Mouse (Mus musculus): Measurements from ENCODE around the gene Apopt1. TPM values are rescaled to one million over a fixed set of nuclear protein-coding genes. Genes with fewer than 3 reads are reported as not detected.

Apopt1 gene
- polyA plus RNA-seq, 1 experiment from 2014 or later = 51.0 TPM

DNA sequence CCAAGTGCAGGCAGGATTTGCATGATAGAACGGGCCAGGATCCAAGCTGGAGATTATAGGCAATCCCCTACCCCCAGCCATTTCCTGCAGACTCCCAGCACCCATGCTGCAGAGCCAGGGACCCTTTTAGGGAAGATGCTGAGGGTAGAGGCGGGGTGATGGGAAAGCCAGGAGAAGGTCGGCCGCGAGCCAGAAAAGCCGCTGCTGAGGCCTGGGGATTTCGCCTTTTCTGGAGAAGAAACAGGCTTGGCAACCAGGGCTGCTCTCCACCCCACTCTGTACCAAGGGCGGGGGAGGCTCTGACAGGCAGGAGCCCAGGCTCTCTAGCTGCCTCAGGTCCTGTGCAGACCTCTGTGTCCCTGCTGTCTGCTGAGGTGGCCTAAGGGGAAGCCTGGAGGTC, 31.8 kb upstream of the Apopt1 start:
- peaks cover 17% of the 10 kb centered on the region for H3K36me3 ChIP-seq (ENCODE audit: control insufficient read depth, insufficient read depth, low read length)
- H3K4me3 ChIP-seq (ENCODE audit: control insufficient read depth in 1 of 2, insufficient read depth in 1 of 2, low read depth in 1 of 2, low read length in 2 of 2) = no peak overlapping the region
- no peak for ATAC-seq (ENCODE audit: insufficient number of reproducible peaks, insufficient read depth, low FRiP score, low read depth)
- H3K27me3 ChIP-seq (ENCODE audit: control insufficient read depth, insufficient read depth, low read length) = no peaks in the 10 kb centered on the region
- H3K4me2 ChIP-seq (ENCODE audit: low read length) = no peak overlapping the region
- H3K27ac ChIP-seq (replicated peaks in 1 of 2; ENCODE audit: control insufficient read depth in 1 of 2, insufficient read depth in 1 of 2, low read depth in 2 of 2, low read length in 2 of 2) = peak overlapping the region; percentile 39 to 94; a peak in 3 of 4 replicates
- WGBS = 80% methylated on average over 8 of the region's 8 CpGs
- peaks cover 30 to 48% of the 10 kb centered on the region in 2 experiments for H3K4me1 ChIP-seq (ENCODE audit: control insufficient read depth in 2 of 2, insufficient read depth in 2 of 2, low read length in 2 of 2)
- H3K9me3 ChIP-seq (ENCODE audit: control insufficient read depth, low read length) = no peaks in the 10 kb centered on the region
- peak overlapping the region; percentile 64 for H3K9ac ChIP-seq (ENCODE audit: low read length)

- H3K36me3 ChIP-seq (ENCODE audit: control insufficient read depth, insufficient read depth, low read length) = peaks cover 17% of the 10 kb centered on the region
- H3K4me1 ChIP-seq (ENCODE audit: control insufficient read depth in 2 of 2, insufficient read depth in 2 of 2, low read length in 2 of 2) = peaks cover 35 to 55% of the 10 kb centered on the region in 2 experiments
- H3K27ac ChIP-seq (replicated peaks in 1 of 2; ENCODE audit: control insufficient read depth in 1 of 2, insufficient read depth in 1 of 2, low read depth in 2 of 2, low read length in 2 of 2) = peak overlapping the region; percentile 84 to 94
- no peaks in the 10 kb centered on the region for H3K27me3 ChIP-seq (ENCODE audit: control insufficient read depth, insufficient read depth, low read length)
- H3K9ac ChIP-seq (ENCODE audit: low read length) = peak overlapping the region; percentile 64
- H3K4me2 ChIP-seq (ENCODE audit: low read length) = no peak overlapping the region
- H3K9me3 ChIP-seq (ENCODE audit: control insufficient read depth, low read length) = no peaks in the 10 kb centered on the region
- WGBS = 39% methylated on average over 5 of the region's 5 CpGs
- H3K4me3 ChIP-seq (ENCODE audit: control insufficient read depth in 1 of 2, insufficient read depth in 1 of 2, low read depth in 1 of 2, low read length in 2 of 2) = no peak overlapping the region
- ATAC-seq (ENCODE audit: insufficient number of reproducible peaks, insufficient read depth, low FRiP score, low read depth) = no peak
Observed at GRCm38 (mm10) chr12:111682003-111682402, 31.1 kb upstream of the Apopt1 start.

- no peaks in the 10 kb centered on the region for H3K9me3 ChIP-seq (ENCODE audit: control insufficient read depth, low read length)
- H3K27me3 ChIP-seq (ENCODE audit: control insufficient read depth, insufficient read depth, low read length) = no peaks in the 10 kb centered on the region
- H3K4me1 ChIP-seq (ENCODE audit: control insufficient read depth in 2 of 2, insufficient read depth in 2 of 2, low read length in 2 of 2) = peaks cover 37 to 55% of the 10 kb centered on the region in 2 experiments
- no peak overlapping the region for H3K4me3 ChIP-seq (ENCODE audit: control insufficient read depth in 1 of 2, insufficient read depth in 1 of 2, low read depth in 1 of 2, low read length in 2 of 2)
- H3K36me3 ChIP-seq (ENCODE audit: control insufficient read depth, insufficient read depth, low read length) = peaks cover 17% of the 10 kb centered on the region
- ATAC-seq (ENCODE audit: insufficient number of reproducible peaks, insufficient read depth, low FRiP score, low read depth) = peak; percentile 28
- 26% methylated on average over 5 of the region's 5 CpGs for WGBS
- H3K9ac ChIP-seq (ENCODE audit: low read length) = peak overlapping the region; percentile 64
- peak overlapping the region; percentile 31 for H3K4me2 ChIP-seq (ENCODE audit: low read length)
- peak overlapping the region; percentile 84 to 94 for H3K27ac ChIP-seq (replicated peaks in 1 of 2; ENCODE audit: control insufficient read depth in 1 of 2, insufficient read depth in 1 of 2, low read depth in 2 of 2, low read length in 2 of 2)
Observed at GRCm38 (mm10) chr12:111682806-111683205, 30.3 kb upstream of the Apopt1 start.

DNA sequence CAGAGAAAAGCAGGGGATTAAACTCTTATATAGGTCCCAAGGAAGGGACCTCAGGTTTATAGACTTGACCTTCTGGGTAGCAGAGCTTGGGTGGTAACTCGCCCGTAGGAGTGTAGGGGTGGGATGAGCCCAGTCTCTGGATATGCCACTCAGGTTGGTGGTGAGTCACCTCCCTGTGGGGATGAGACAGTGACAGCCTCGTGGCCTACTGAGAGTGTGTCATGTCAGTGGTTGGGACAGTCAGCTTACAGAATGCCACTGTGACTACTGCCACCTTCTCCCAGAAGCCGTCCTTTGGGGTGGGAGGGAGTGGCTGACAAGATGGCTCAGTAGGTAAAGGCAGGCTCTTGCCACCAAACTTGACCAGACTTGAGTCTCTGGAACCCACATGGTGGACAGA, 26.7 kb upstream of the Apopt1 start:
- Histone ChIP-seq H3K27ac (replicated peaks in 1 of 2; ENCODE audit: control insufficient read depth in 1 of 2, insufficient read depth in 1 of 2, low read depth in 2 of 2, low read length in 2 of 2) (peak overlapping the region; percentile 94 to 99), H3K36me3 (ENCODE audit: control insufficient read depth, insufficient read depth, low read length) (peaks cover 9% of the 10 kb centered on the region; the same call in 1 of the 2 replicates), H3K9ac (ENCODE audit: low read length) (peak overlapping the region; percentile 65), H3K9me3 (ENCODE audit: control insufficient read depth, low read length) (no peaks in the 10 kb centered on the region), H3K4me3 (ENCODE audit: control insufficient read depth in 1 of 2, insufficient read depth in 1 of 2, low read depth in 1 of 2, low read length in 2 of 2) (no peak overlapping the region), H3K4me1 (ENCODE audit: control insufficient read depth in 2 of 2, insufficient read depth in 2 of 2, low read length in 2 of 2) (peaks cover 49 to 63% of the 10 kb centered on the region in 2 experiments), H3K4me2 (ENCODE audit: low read length) (no peak overlapping the region), H3K27me3 (ENCODE audit: control insufficient read depth, insufficient read depth, low read length) (no peaks in the 10 kb centered on the region)
- no peak for ATAC-seq (ENCODE audit: insufficient number of reproducible peaks, insufficient read depth, low FRiP score, low read depth)
- 76% methylated on average over 4 of the region's 4 CpGs for WGBS

GRCm38 (mm10) chr12:111687350-111688068, 25.6 kb upstream of the Apopt1 start:
- Histone ChIP-seq H3K4me1 (ENCODE audit: control insufficient read depth in 2 of 2, insufficient read depth in 2 of 2, low read length in 2 of 2) (peaks cover 47 to 56% of the 10 kb centered on the region in 2 experiments), H3K9ac (ENCODE audit: low read length) (peak overlapping the region; percentile 65)
- WGBS = 6% methylated on average over 14 of the region's 14 CpGs

GRCm38 (mm10) chr12:111688069-111688428, 25.0 kb upstream of the Apopt1 start:
- peak overlapping the region; percentile 94 to 99 for H3K27ac ChIP-seq (replicated peaks in 1 of 2; ENCODE audit: control insufficient read depth in 1 of 2, insufficient read depth in 1 of 2, low read depth in 2 of 2, low read length in 2 of 2)
- 0 out of 2 replicates have a peak, but pooled peaks cover 4% of the 10 kb centered on the region for H3K36me3 ChIP-seq (ENCODE audit: control insufficient read depth, insufficient read depth, low read length)
- H3K4me3 ChIP-seq (ENCODE audit: control insufficient read depth in 1 of 2, insufficient read depth in 1 of 2, low read depth in 1 of 2, low read length in 2 of 2) = no peak overlapping the region
- H3K4me1 ChIP-seq (ENCODE audit: control insufficient read depth in 2 of 2, insufficient read depth in 2 of 2, low read length in 2 of 2) = peaks cover 48 to 51% of the 10 kb centered on the region in 2 experiments
- no peaks in the 10 kb centered on the region for H3K9me3 ChIP-seq (ENCODE audit: control insufficient read depth, low read length)
- no peak for ATAC-seq (ENCODE audit: insufficient number of reproducible peaks, insufficient read depth, low FRiP score, low read depth)
- 14% methylated on average over 2 of the region's 2 CpGs for WGBS
- peak overlapping the region; percentile 15 for H3K4me2 ChIP-seq (ENCODE audit: low read length)
- peak overlapping the region; percentile 65; the same call in 1 of the 2 replicates for H3K9ac ChIP-seq (ENCODE audit: low read length)
- H3K27me3 ChIP-seq (ENCODE audit: control insufficient read depth, insufficient read depth, low read length) = no peaks in the 10 kb centered on the region

More at GRCm38 (mm10) chr12:111687350-111688068, 25.6 kb upstream of the Apopt1 start:
- H3K4me2 ChIP-seq (ENCODE audit: low read length) = peak overlapping the region; percentile 15
- ATAC-seq (ENCODE audit: insufficient number of reproducible peaks, insufficient read depth, low FRiP score, low read depth) = peak; percentile 82
- H3K4me3 ChIP-seq (ENCODE audit: control insufficient read depth in 1 of 2, insufficient read depth in 1 of 2, low read depth in 1 of 2, low read length in 2 of 2) = no peak overlapping the region
- peak overlapping the region; percentile 94 to 99 for H3K27ac ChIP-seq (replicated peaks in 1 of 2; ENCODE audit: control insufficient read depth in 1 of 2, insufficient read depth in 1 of 2, low read depth in 2 of 2, low read length in 2 of 2)
- H3K27me3 ChIP-seq (ENCODE audit: control insufficient read depth, insufficient read depth, low read length) = no peaks in the 10 kb centered on the region
- H3K36me3 ChIP-seq (ENCODE audit: control insufficient read depth, insufficient read depth, low read length) = 0 out of 2 replicates have a peak, but pooled peaks cover 4% of the 10 kb centered on the region
- H3K9me3 ChIP-seq (ENCODE audit: control insufficient read depth, low read length) = no peaks in the 10 kb centered on the region

GRCm38 (mm10) chr12:111689426-111689825, 23.6 kb upstream of the Apopt1 start:
- Histone ChIP-seq H3K4me1 (ENCODE audit: control insufficient read depth in 2 of 2, insufficient read depth in 2 of 2, low read length in 2 of 2) (peaks cover 51 to 54% of the 10 kb centered on the region in 2 experiments), H3K27ac (replicated peaks in 1 of 2; ENCODE audit: control insufficient read depth in 1 of 2, insufficient read depth in 1 of 2, low read depth in 2 of 2, low read length in 2 of 2) (peak overlapping the region in 1 of 2 experiments; percentile 24; a peak in 1 of 4 replicates), H3K4me2 (ENCODE audit: low read length) (no peak overlapping the region), H3K4me3 (ENCODE audit: control insufficient read depth in 1 of 2, insufficient read depth in 1 of 2, low read depth in 1 of 2, low read length in 2 of 2) (no peak overlapping the region), H3K36me3 (ENCODE audit: control insufficient read depth, insufficient read depth, low read length) (no peaks in the 10 kb centered on the region), H3K9ac (ENCODE audit: low read length) (no peak overlapping the region; the same call in 1 of the 2 replicates), H3K9me3 (ENCODE audit: control insufficient read depth, low read length) (no peaks in the 10 kb centered on the region), H3K27me3 (ENCODE audit: control insufficient read depth, insufficient read depth, low read length) (no peaks in the 10 kb centered on the region)
- 59% methylated on average over 11 of the region's 11 CpGs for WGBS
- ATAC-seq (ENCODE audit: insufficient number of reproducible peaks, insufficient read depth, low FRiP score, low read depth) = no peak
